Mouse (Mus musculus) testis, adult 2 months (tissue): ENCODE results near the gene Enpp3. TPM values are rescaled to one million over a fixed set of nuclear protein-coding genes. Genes with fewer than 3 reads are reported as not detected.

ENCODE experiments used
- H3K27ac ChIP-seq: fragments of 200-500 bp; 2 replicates; pipeline ENCODE4 v1.5.1; 2012; ENCODE audit warnings: low read depth, low read length; ENCODE audit not compliant: control insufficient read depth, insufficient read depth
- H3K27me3 ChIP-seq: fragments of 200-500 bp; 2 replicates; pipeline ENCODE4 v1.6.1; 2012; ENCODE audit warnings: mild to moderate bottlenecking, low read length, moderate library complexity; ENCODE audit not compliant: control insufficient read depth, insufficient read depth
- H3K36me3 ChIP-seq: fragments of 200-500 bp; 2 replicates; pipeline ENCODE4 v1.6.1; 2012; ENCODE audit warnings: mild to moderate bottlenecking, low read length; ENCODE audit not compliant: control insufficient read depth, insufficient read depth
- H3K4me1 ChIP-seq: fragments of 200-500 bp; 2 replicates; pipeline ENCODE4 v1.6.1; 2012; ENCODE audit warnings: low read length; ENCODE audit not compliant: control insufficient read depth, insufficient read depth
- H3K4me3 ChIP-seq: fragments of 200-500 bp; 2 replicates; pipeline ENCODE4 v1.5.1; 2012; ENCODE audit warnings: low read depth, mild to moderate bottlenecking, low read length, moderate library complexity, mixed read lengths; ENCODE audit not compliant: control insufficient read depth
- CTCF ChIP-seq: fragments of 200-500 bp; IDR thresholded peaks from 2 replicates; pipeline ENCODE4 v1.5.1; 2012; ENCODE audit warnings: low read depth, mild to moderate bottlenecking, inconsistent platforms, low read length, moderate library complexity; ENCODE audit not compliant: control insufficient read depth, insufficient read depth, insufficient replicate concordance
- POLR2A ChIP-seq: fragments of 200-500 bp; IDR thresholded peaks from 2 replicates; pipeline ENCODE4 v1.6.1; 2012; ENCODE audit warnings: low read depth, mild to moderate bottlenecking, inconsistent platforms, low read length, moderate library complexity; ENCODE audit not compliant: control insufficient read depth
- polyA plus RNA-seq: library from polyadenylated mRNA; depleted of rRNA; stranded (reverse); fragments of >200 nt; gene quantifications from 2 replicates; pipeline ENCODE4 v1.2.3, GENCODE M21; 2012

Gene Enpp3
- polyA plus RNA-seq, 1 experiment, result 0.51 TPM

DNA sequence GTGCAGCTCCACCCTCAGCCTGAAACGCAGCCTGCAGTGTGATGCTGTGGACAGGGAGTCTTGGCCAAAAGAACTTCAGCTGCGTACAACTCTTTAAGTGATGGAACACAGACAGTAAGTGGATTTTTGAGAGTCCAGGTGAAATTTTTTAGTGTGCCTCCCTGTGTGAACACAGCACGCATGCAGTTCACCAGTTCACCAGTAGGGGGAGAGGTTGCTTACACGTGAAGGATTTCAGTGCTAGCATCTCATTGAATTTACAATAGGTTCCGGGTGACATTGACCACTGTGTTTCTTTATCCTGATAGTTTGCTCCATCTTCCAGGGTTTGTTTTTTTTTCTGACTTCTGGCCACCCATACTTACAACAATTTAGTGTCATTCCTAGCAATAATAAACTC lies 45.4 kb downstream of the Enpp3 start:
- Histone ChIP-seq H3K27ac (no peak overlapping the region), H3K27me3 (no peaks in the 10 kb centered on the region), H3K36me3 (no peaks in the 10 kb centered on the region), H3K4me3 (no peak overlapping the region), H3K4me1 (no peaks in the 10 kb centered on the region)
- TF ChIP-seq POLR2A, result no peak
- TF ChIP-seq CTCF, result peak; percentile 55; the same call in 1 of the 2 replicates

DNA sequence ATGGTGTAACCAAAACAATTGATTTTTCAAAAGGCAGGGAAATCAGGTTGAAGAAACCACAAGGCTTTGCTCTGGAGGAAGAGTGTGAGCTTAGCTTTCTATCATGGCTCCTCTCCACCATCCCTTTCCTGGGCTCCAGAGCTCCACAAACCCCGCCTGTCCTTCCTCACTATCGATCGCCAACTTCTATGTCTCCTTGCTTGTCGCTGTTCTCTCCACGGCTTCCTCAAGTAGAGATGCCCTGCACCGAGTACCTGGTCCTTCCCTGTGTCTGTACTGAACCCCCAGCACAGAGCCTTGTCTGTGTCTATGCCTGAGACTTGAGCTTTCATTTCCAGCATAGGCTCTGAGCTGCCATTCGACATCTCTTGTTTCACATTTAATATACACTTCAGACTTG lies 49.9 kb downstream of the Enpp3 start:
- H3K27me3 ChIP-seq, result no peaks in the 10 kb centered on the region
- no peaks in the 10 kb centered on the region for H3K36me3 ChIP-seq
- H3K27ac ChIP-seq, result no peak overlapping the region
- no peak for TF ChIP-seq CTCF
- TF ChIP-seq POLR2A, result no peak
- no peaks in the 10 kb centered on the region for H3K4me1 ChIP-seq
- no peak overlapping the region for H3K4me3 ChIP-seq

- Histone ChIP-seq H3K36me3 (no peaks in the 10 kb centered on the region), H3K27me3 (no peaks in the 10 kb centered on the region), H3K4me3 (no peak overlapping the region), H3K27ac (no peak overlapping the region), H3K4me1 (no peaks in the 10 kb centered on the region)
- TF ChIP-seq POLR2A (no peak), CTCF (peak; percentile 74; the same call in 1 of the 2 replicates)
Measured at GRCm38 (mm10) chr10:24789747-24790545, 52.7 kb downstream of the Enpp3 start.

- Histone ChIP-seq H3K4me1 (no peaks in the 10 kb centered on the region), H3K4me3 (no peak overlapping the region), H3K27ac (no peak overlapping the region), H3K36me3 (no peaks in the 10 kb centered on the region), H3K27me3 (no peaks in the 10 kb centered on the region)
- TF ChIP-seq CTCF, result no peak
- TF ChIP-seq POLR2A, result no peak
Measured at GRCm38 (mm10) chr10:24785345-24785744, 57.3 kb downstream of the Enpp3 start.

GRCm38 (mm10) chr10:24784624-24785276 lies 57.9 kb downstream of the Enpp3 start:
- H3K4me3 ChIP-seq, result no peak overlapping the region
- TF ChIP-seq POLR2A (no peak), CTCF (no peak)
- H3K4me1 ChIP-seq, result no peaks in the 10 kb centered on the region
- H3K27me3 ChIP-seq, result no peaks in the 10 kb centered on the region
- no peak overlapping the region for H3K27ac ChIP-seq
- H3K36me3 ChIP-seq, result no peaks in the 10 kb centered on the region

GRCm38 (mm10) chr10:24783946-24784345 lies 58.7 kb downstream of the Enpp3 start:
- H3K27me3 ChIP-seq, result no peaks in the 10 kb centered on the region
- H3K4me1 ChIP-seq, result no peaks in the 10 kb centered on the region
- no peak for TF ChIP-seq POLR2A
- no peak for TF ChIP-seq CTCF
- no peak overlapping the region for H3K27ac ChIP-seq
- H3K36me3 ChIP-seq, result no peaks in the 10 kb centered on the region
- H3K4me3 ChIP-seq, result no peak overlapping the region

DNA sequence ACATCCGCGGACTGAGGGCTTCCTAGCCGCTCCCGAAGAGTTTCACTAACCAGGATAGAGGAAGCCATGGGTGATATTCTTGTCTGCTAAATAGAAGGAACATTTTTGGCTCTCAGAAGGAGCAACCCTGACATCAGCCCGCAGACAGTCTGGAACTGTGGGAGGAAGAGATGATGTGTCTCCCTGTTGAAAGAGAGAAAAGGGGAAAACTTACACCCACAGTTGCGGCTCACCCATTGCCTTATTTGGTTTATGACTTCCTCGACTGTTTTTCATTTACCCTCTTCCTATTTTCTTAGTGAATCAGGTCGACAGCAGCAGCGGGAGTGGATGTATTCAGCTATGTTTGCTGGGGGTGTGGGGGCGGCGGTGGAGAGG lies 64.0 kb downstream of the Enpp3 start:
- H3K36me3 ChIP-seq, result no peaks in the 10 kb centered on the region
- TF ChIP-seq CTCF (no peak), POLR2A (no peak)
- no peaks in the 10 kb centered on the region for H3K27me3 ChIP-seq
- H3K4me3 ChIP-seq, result peak overlapping the region; percentile 13
- no peaks in the 10 kb centered on the region for H3K4me1 ChIP-seq
- peak overlapping the region; percentile 29; the same call in 1 of the 2 replicates for H3K27ac ChIP-seq
